Mouse (Mus musculus): Measurements from ENCODE around the gene Acot12. TPM values are rescaled to one million over a fixed set of nuclear protein-coding genes. Genes with fewer than 3 reads are reported as not detected.

Gene Acot12
- total RNA-seq, 2 experiments from 2014 or later: 0.54 TPM; not detected in 1

GRCm38 (mm10) chr13:91801726-91802125 lies 60.4 kb downstream of the Acot12 start:
- no peak for DNase-seq (ENCODE audit: extremely low spot score in 1 of 2, low spot score in 2 of 2)
- intact Hi-C loops (cut with DNase I): no loop called here
- TF ChIP-seq CTCF (IDR thresholded peaks at IDR 0.05): no peak
- Histone ChIP-seq H3K4me3 (no peak overlapping the region), H3K27ac (no peak overlapping the region)

- peak within 1 kb of the TSS; percentile 98 for H3K27ac ChIP-seq
- peak; percentile 88 to 90 for DNase-seq (ENCODE audit: extremely low spot score in 1 of 2, low spot score in 2 of 2)
- peak within 1 kb of the TSS; percentile 88 for H3K4me3 ChIP-seq
- intact Hi-C loops (cut with DNase I): loop anchor here (5.0 kb wide), 3 partner anchors 65 to 880 kb away; no protein-coding TSS in a partner anchor
- TF ChIP-seq CTCF (IDR thresholded peaks at IDR 0.05): peak; percentile 26
Measured at GRCm38 (mm10) chr13:91807155-91807839, 66.0 kb downstream of the Acot12 start, which contains the start of gene Zcchc9. TSS of gene Zcchc9 (minus strand) at chr13:91807705.

- DNase-seq (ENCODE audit: extremely low spot score in 1 of 2, low spot score in 2 of 2): no peak
- intact Hi-C loops (cut with DNase I): loop anchor here (5.0 kb wide), 3 partner anchors 64 to 881 kb away; no protein-coding TSS in a partner anchor
- TF ChIP-seq CTCF (IDR thresholded peaks at IDR 0.05): no peak
- Histone ChIP-seq H3K4me3 (peak overlapping the region; percentile 88), H3K27ac (peak overlapping the region; percentile 98)
Measured at GRCm38 (mm10) chr13:91807874-91808575, 66.7 kb downstream of the Acot12 start.

- Histone ChIP-seq H3K4me3 (no peak overlapping the region), H3K27ac (no peak overlapping the region)
- intact Hi-C loops (cut with DNase I): loop anchor here (5.0 kb wide), 3 partner anchors 63 to 882 kb away; no protein-coding TSS in a partner anchor
- peak; percentile 73 for TF ChIP-seq CTCF (IDR thresholded peaks at IDR 0.05)
- DNase-seq (ENCODE audit: extremely low spot score in 1 of 2, low spot score in 2 of 2): no peak
Measured at GRCm38 (mm10) chr13:91809476-91809875, 68.2 kb downstream of the Acot12 start.

GRCm38 (mm10) chr13:91814670-91815069 lies 73.4 kb downstream of the Acot12 start:
- no peak for DNase-seq (ENCODE audit: extremely low spot score in 1 of 2, low spot score in 2 of 2)
- Histone ChIP-seq H3K4me3 (no peak overlapping the region), H3K27ac (no peak overlapping the region)
- intact Hi-C loops (cut with DNase I): no loop called here
- TF ChIP-seq CTCF (IDR thresholded peaks at IDR 0.05): no peak

- TF ChIP-seq CTCF (IDR thresholded peaks at IDR 0.05): no peak
- Histone ChIP-seq H3K27ac (no peak overlapping the region), H3K4me3 (no peak overlapping the region)
- intact Hi-C loops (cut with DNase I): no loop called here
- DNase-seq (ENCODE audit: extremely low spot score in 1 of 2, low spot score in 2 of 2): no peak
Measured at GRCm38 (mm10) chr13:91823735-91824134, 82.4 kb downstream of the Acot12 start.

- intact Hi-C loops (cut with DNase I): no loop called here
- TF ChIP-seq CTCF (IDR thresholded peaks at IDR 0.05): no peak
- no peak overlapping the region for H3K27ac ChIP-seq
- no peak overlapping the region for H3K4me3 ChIP-seq
- no peak for DNase-seq (ENCODE audit: extremely low spot score in 1 of 2, low spot score in 2 of 2)
Measured at GRCm38 (mm10) chr13:91824845-91825550, 83.7 kb downstream of the Acot12 start.

GRCm38 (mm10) chr13:91826066-91826465 lies 84.8 kb downstream of the Acot12 start:
- no peak for DNase-seq (ENCODE audit: extremely low spot score in 1 of 2, low spot score in 2 of 2)
- no peak overlapping the region for H3K27ac ChIP-seq
- intact Hi-C loops (cut with DNase I): no loop called here
- TF ChIP-seq CTCF (IDR thresholded peaks at IDR 0.05): no peak
- no peak overlapping the region for H3K4me3 ChIP-seq

GRCm38 (mm10) chr13:91827876-91828275 lies 86.6 kb downstream of the Acot12 start:
- DNase-seq (ENCODE audit: extremely low spot score in 1 of 2, low spot score in 2 of 2): no peak
- intact Hi-C loops (cut with DNase I): no loop called here
- Histone ChIP-seq H3K27ac (no peak overlapping the region), H3K4me3 (no peak overlapping the region)
- TF ChIP-seq CTCF (IDR thresholded peaks at IDR 0.05): no peak

Small RNA genes lying within 50 kb of the gene (microRNA-seq; reads per million reads assigned to microRNA genes)
- 0 reads per million in 2 experiments for gene Gm27656

Other genes with a start within 250 kb of the Acot12 start
- 10 to 100 TPM; 14.3 to 19.2 TPM for gene Zcchc9, start 66.2 kb downstream of the Acot12 start, total RNA-seq (2021)
- gene Ckmt2, start 135.4 kb downstream of the Acot12 start, total RNA-seq (2021): not detected

Data from left cerebral cortex, adult 2 months (tissue).